Mouse (Mus musculus): Measurements from ENCODE around the gene Tprn.

- TF ChIP-seq CTCF (IDR thresholded peaks at IDR 0.05; ENCODE audit: extremely low read depth, insufficient read depth, low read length): no peak
- no peak for TF ChIP-seq POLR2A (IDR thresholded peaks at IDR 0.05; ENCODE audit: extremely low read depth, insufficient read depth, low read length)
These were observed 4.3 kb downstream of the Tprn start for GRCm38 (mm10) chr2:25266720-25267119.
